Comparison of ENCODE assay signal across 29 mouse cellular contexts in the genomic region with DNA sequence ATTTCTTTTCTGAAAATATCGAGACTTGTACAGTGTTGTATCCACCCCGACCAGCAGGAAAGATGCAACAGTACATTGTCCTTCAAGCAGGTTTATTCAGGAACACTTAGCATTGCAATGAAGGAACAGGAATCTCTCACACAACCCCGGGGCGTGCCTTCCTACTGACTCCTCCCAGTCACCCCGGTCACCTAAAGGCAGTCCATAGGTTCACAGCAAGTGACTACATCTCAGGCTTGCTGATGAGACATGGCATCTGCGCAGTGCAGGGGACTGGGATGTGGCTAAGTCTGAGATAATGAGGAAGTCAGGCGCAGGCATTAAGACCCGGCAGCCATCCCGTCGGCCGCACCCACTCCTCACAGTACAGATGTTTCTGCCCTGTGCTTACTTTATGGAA.
A peak's percentile ranks its signal among the peaks of the same experiment; 100 is the strongest.
DNase-seq lines count a peak whose midpoint lies in the region; ATAC-seq lines count a peak whose summit lies in the region.
"Had no signal": no experiment of that assay in that cellular context is flagged by ENCODE, and none has a peak within 500 bp of the region (broad histone marks: within the 10 kb centered on the region; RNA-seq: fewer than 3 reads in every experiment).

No protein-coding gene starts in this region.

- ATAC-seq in embryonic facial prominence, embryonic 12.5 days (ENCODE audit: insufficient number of reproducible peaks, insufficient read depth, low FRiP score, low TSS enrichment): peak; percentile 67; the same call in 1 of the 2 replicates
- ATAC-seq in hindbrain, embryonic 13.5 days (ENCODE audit: low FRiP score): no peak
- ATAC-seq: activated CD4-positive, CD25-positive, alpha-beta regulatory T cell, adult 4 months; forebrain, embryonic 15.5 days; hindbrain, postnatal 0 days; inflammation-experienced regulatory T-cells, adult 6 months; intestine, embryonic 16.5 days had no signal

- no peak overlapping the region for H3K27ac ChIP-seq in embryonic facial prominence, embryonic 12.5 days
- no peak overlapping the region for H3K27ac ChIP-seq in embryonic facial prominence, embryonic 10.5 days (replicated peaks)
- H3K27ac ChIP-seq in hindbrain, embryonic 13.5 days: no peak overlapping the region
- H3K27ac ChIP-seq: embryonic facial prominence, embryonic 15.5 days; forebrain, embryonic 12.5 days; forebrain, embryonic 15.5 days; heart, embryonic 15.5 days; hindbrain, embryonic 10.5 days; hindbrain, embryonic 14.5 days; hindbrain, postnatal 0 days had no signal

- WGBS in embryonic facial prominence, embryonic 12.5 days: 73% methylated on average over 11 of the region's 11 CpGs
- 74% methylated on average over 11 of the region's 11 CpGs for WGBS in embryonic facial prominence, embryonic 10.5 days
- 77% methylated on average over 11 of the region's 11 CpGs for WGBS in hindbrain, embryonic 13.5 days

- H3K27me3 ChIP-seq in embryonic facial prominence, embryonic 12.5 days: no peaks in the 10 kb centered on the region
- H3K27me3 ChIP-seq in embryonic facial prominence, embryonic 10.5 days (replicated peaks; ENCODE audit: low read depth, poor library complexity, severe bottlenecking): no peaks in the 10 kb centered on the region
- H3K27me3 ChIP-seq in hindbrain, embryonic 13.5 days: no peaks in the 10 kb centered on the region
- H3K27me3 ChIP-seq: embryonic facial prominence, embryonic 15.5 days; forebrain, embryonic 12.5 days; forebrain, embryonic 15.5 days; heart, embryonic 12.5 days; heart, embryonic 15.5 days had no signal

- no peak for DNase-seq in embryonic facial prominence, embryonic 10.5 days (ENCODE audit: low spot score)
- DNase-seq in retina, embryonic 14.5 days (ENCODE audit: low spot score): peak; percentile 10
- DNase-seq in retina, postnatal 1 day: no peak
- peak; percentile 36 for DNase-seq in WW6 (ENCODE audit: low read depth, low spot score)
- no peak for DNase-seq in gastrocnemius, adult 8-10 months (ENCODE audit: low spot score in 2 of 2)
- DNase-seq: adrenal gland, adult 8-10 months; adrenal gland, postnatal 25 days; cerebellum, adult 11-12 months; cerebellum, adult 8-10 months; cerebellum, postnatal 10 days; cerebellum, postnatal 36 days; embryo, embryonic 11 days; gastrocnemius, postnatal 25 days; heart, adult 18-20 months; heart, postnatal 10 days; heart, postnatal 36 days had no signal

- H3K4me1 ChIP-seq in embryonic facial prominence, embryonic 12.5 days: no peaks in the 10 kb centered on the region
- no peaks in the 10 kb centered on the region for H3K4me1 ChIP-seq in embryonic facial prominence, embryonic 10.5 days
- H3K4me1 ChIP-seq in hindbrain, embryonic 13.5 days (replicated peaks): no peaks in the 10 kb centered on the region
- H3K4me1 ChIP-seq: embryonic facial prominence, embryonic 15.5 days; forebrain, embryonic 12.5 days; forebrain, embryonic 15.5 days; heart, embryonic 12.5 days; heart, embryonic 15.5 days; hindbrain, embryonic 10.5 days had no signal

- no peak overlapping the region for H3K4me3 ChIP-seq in embryonic facial prominence, embryonic 12.5 days
- H3K4me3 ChIP-seq in embryonic facial prominence, embryonic 10.5 days: no peak overlapping the region
- no peak overlapping the region for H3K4me3 ChIP-seq in hindbrain, embryonic 13.5 days
- H3K4me3 ChIP-seq: embryonic facial prominence, embryonic 15.5 days; forebrain, embryonic 12.5 days; forebrain, embryonic 15.5 days; heart, embryonic 12.5 days; heart, embryonic 15.5 days; hindbrain, embryonic 10.5 days had no signal

- no peak overlapping the region for H3K4me2 ChIP-seq in embryonic facial prominence, embryonic 12.5 days (replicated peaks)
- no peak overlapping the region for H3K4me2 ChIP-seq in hindbrain, embryonic 13.5 days
- H3K4me2 ChIP-seq: embryonic facial prominence, embryonic 15.5 days; forebrain, embryonic 12.5 days; forebrain, embryonic 15.5 days; heart, embryonic 12.5 days; heart, embryonic 15.5 days; hindbrain, embryonic 14.5 days had no signal

- no peak overlapping the region for H3K9ac ChIP-seq in embryonic facial prominence, embryonic 12.5 days
- H3K9ac ChIP-seq in hindbrain, embryonic 13.5 days: no peak overlapping the region
- H3K9ac ChIP-seq: embryonic facial prominence, embryonic 15.5 days; forebrain, embryonic 12.5 days; forebrain, embryonic 15.5 days; heart, embryonic 12.5 days; heart, embryonic 15.5 days; hindbrain, embryonic 14.5 days had no signal

- H3K9me3 ChIP-seq in embryonic facial prominence, embryonic 12.5 days: no peaks in the 10 kb centered on the region
- no peaks in the 10 kb centered on the region for H3K9me3 ChIP-seq in embryonic facial prominence, embryonic 10.5 days
- no peaks in the 10 kb centered on the region for H3K9me3 ChIP-seq in hindbrain, embryonic 13.5 days
- H3K9me3 ChIP-seq: embryonic facial prominence, embryonic 15.5 days; forebrain, embryonic 12.5 days; forebrain, embryonic 15.5 days; heart, embryonic 15.5 days; hindbrain, embryonic 10.5 days had no signal

- H3K36me3 ChIP-seq in embryonic facial prominence, embryonic 12.5 days: no peaks in the 10 kb centered on the region
- H3K36me3 ChIP-seq in embryonic facial prominence, embryonic 10.5 days (replicated peaks): no peaks in the 10 kb centered on the region
- H3K36me3 ChIP-seq in hindbrain, embryonic 13.5 days: no peaks in the 10 kb centered on the region
- H3K36me3 ChIP-seq: embryonic facial prominence, embryonic 15.5 days; forebrain, embryonic 12.5 days; forebrain, embryonic 15.5 days; heart, embryonic 12.5 days; heart, embryonic 15.5 days; hindbrain, embryonic 10.5 days had no signal

Comparison
In these comparisons a context has a peak if more than half of its experiments do, and no peak if none do; other contexts are left out.
1. DNase-seq: peak in retina, embryonic 14.5 days (single experiment) and WW6 (single experiment); none in embryonic facial prominence, embryonic 10.5 days (single experiment), retina, postnatal 1 day (single experiment) and gastrocnemius, adult 8-10 months (0 of 2).